Mouse (Mus musculus) spleen, postnatal 4 days (tissue): ENCODE measurements around the gene Dhx37.

ENCODE experiments used
- DNase-seq, 2 experiments: peaks; one replicate each; pipeline ENCODE4 v3.0.0; 2022; ENCODE audit warnings: low spot score in 2 of 2

The Dhx37 gene

DNA sequence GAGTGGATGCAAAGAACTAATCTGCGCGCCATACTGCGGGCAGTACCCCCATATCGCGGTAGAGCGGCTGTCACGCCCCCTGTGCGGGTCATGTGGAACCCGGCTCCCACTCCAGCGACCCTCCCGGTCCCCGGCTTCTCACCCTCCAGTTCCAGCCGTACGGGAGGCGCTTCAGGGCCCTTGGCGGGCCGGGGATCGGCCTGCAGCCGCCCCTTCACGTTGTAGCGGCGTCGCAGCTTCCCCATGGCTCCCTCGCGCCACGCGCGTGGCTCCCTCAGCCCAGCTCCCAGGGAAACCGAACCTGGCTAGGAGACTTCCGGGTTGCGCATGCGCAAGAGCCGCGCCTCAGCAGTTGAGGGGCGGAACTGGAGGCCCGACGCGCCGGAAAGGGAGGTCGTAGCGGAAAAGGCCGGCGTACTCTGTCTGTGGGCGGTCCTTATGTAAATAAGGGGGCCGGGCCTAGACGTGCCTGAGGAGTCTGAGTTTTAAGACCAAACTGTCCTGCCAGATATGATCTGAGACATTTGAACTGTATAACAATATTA is at the start of gene Dhx37:
Dhx37 (minus strand) TSS at position 329 of the 545 bp plus-strand sequence.
- peak; percentile 93 to 97 for DNase-seq

DNA sequence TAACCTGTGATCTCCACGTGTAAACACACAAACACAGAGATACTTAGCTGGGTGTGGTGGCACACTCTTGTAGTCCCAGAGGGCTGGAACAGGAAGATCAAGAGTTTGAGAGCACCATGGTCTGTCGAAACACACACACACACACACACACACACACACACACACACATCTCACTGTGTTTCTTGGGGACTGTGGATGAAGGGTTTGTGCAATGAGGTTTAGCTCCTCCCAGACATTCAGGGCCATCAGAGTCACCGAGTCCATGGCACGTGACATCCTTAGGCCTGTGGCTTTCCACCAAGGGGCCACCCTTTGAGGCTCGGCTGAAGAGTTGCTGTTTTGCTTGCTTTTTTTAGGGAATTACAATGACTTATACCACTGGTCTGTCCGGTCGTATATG is 48.6 kb upstream of the Dhx37 start:
- DNase-seq, result no peak

DNA sequence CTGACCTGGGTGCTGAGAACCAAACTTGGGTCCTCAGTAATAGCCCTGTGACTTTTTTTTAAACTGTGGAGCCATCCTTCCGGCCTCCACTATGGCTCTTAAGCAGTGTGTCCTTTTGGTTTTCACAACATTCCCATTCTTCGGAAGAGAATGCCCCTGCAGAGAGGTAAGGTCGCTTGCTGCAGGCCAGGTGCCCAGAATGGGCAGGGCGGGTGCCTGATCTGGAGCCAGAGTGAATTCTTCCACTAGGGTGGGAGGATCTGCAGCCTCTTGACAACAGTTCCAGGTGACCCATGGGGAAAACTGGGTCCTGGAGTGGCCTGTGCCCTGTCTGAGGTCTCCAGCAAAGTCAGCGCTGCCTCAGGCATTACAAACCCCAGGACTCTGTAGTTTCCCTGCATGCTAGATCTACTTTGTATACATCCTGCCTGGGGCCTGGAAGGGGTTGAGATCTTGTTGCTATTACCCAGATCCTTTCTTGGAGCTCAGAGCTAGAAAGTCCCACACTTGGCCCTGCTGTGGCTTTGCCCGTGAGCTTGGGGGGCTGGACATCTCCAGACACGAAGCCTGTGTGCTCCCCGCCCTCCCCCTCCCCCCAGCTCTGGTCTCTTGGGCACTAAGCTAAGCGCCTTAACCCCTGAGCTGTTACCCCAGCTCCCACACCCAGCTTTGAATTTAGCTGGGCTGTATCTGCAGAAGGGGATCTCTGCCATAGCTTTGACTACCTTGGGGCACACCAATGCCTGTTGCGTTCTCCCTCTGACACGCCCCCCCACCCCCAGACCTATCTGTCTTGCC is 46.7 kb upstream of the Dhx37 start:
- no peak for DNase-seq

DNA sequence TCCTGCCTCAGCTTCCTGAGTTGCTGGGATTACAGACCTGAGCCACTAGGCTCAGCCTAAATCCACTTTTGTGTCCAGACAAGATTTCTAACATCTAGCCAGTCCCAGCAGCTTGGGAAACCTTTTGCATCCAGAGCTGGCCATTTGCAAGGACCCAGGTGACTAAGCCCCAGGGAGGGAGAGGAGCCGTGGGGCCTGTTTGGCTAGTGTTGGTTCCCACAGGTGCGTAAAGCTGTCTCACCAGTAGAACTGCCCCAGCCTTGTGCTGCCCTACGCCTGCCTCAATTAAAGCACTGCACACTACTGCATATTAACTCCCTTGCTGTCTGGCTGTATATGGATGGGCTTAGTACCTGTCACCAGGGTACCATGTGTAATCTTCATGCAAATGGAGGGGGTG is 45.5 kb upstream of the Dhx37 start:
- DNase-seq, result no peak

DNA sequence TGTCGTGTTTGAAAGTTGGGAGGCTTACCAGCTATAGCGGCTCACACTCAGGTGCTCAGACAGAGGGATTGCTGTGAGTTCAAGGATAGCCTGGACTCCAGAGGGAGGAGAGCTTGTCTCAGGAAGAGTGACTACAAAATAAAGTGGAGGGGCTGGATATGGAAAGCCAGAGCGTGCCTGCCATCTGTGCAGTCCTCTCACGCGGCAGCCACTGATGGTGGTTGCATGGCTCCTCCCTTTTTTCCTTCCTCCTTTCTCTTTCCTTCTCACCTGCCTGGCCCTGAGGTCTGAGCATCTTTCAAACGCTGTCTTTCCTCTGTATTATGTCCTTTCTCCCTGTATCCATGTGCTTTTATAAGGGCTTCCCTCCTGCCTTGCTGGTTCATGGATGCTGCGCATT is 44.1 kb upstream of the Dhx37 start:
- no peak for DNase-seq

DNA sequence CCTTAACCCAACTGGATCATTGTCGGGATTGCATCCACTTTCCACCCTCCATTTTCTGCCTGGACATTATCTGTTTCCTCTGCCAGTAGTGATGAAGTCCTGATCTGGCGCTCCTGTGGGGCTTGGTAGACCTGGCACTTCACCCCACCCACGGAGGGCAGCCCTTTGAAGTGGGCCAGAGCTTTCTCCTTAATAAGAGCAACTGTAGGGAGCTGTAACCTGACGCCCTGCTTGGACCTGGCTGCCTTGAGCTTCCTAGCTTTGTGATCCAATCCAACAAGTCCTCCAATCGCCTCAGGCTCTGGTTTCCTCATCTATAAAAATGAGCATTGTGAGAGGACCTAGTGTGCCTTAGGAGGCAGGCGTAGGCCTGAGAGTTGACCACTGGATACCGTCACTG is 43.6 kb upstream of the Dhx37 start:
- no peak for DNase-seq

DNA sequence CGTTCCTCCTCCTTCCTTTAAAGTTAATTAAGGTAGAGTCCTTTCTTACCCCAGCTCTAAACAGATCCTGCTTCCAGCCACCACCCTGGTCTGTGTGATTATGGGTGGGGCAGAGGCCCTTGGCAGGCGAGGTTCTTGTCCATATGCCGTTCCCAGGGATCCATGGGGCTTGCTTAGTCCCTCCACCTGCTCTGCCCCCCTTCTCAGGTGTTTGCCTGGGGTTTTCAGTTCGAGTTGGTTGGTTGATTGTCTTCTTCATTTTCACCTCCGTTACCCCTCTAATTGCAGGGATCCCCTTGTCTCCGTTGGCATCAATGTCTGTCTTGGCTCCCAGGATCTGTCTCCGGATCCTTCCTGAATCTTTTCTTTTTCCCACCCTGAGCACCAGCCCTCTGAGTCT is 42.9 kb upstream of the Dhx37 start:
- no peak for DNase-seq

DNA sequence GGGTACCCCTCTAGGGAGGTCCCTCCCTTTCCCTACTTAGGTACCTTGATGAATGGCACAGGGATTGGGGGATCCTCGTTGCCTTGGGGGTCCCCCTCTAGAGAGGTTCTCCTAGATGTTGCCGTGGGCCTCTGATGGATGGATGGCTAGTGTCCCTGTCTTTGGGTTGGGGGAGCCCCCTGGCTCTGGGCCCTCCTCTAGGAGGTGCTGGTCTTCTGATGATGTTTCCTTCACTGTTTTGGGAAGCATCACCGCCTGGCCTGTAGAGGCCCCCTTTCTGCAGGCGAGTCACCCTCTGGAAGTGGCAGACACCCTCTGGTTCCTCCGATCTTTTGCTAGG is 42.3 kb upstream of the Dhx37 start:
- peak in 1 of 2 experiments; percentile 69 for DNase-seq

DNA sequence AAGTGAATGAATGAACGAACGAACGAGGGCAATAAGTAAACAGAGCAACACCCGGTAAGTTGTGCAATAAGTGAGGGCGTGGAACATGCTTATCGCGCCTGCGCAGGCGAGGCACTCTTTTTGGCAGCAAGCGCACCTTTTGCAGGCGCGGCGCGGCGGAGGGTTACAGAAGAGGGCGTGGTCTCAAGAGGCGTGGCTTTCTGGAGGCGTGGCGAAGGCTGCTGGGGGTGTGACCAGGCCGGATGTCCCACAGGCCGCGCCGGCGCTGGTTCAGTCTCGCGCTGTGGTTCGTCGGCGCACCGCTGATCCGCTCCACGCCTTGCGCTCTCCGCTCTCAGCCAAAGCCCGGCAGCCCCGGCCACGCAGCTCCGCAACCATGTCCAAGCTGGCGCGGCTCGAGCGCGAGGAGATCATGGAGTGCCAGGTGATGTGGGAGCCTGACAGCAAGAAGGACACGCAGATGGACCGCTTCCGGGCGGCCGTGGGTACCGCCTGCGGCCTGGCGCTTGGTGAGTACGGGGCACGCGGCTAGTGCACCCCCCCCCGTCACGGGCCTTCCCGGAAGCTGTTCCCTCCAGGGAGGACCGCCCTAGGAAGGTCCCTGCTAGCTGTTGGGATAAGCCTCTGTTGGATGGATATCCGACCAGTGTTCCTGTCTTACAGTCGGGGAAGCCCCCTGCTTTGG is 41.8 kb upstream of the Dhx37 start, which contains the start of gene Aacs:
Aacs (plus strand) TSS at position 214 of the 685 bp plus-strand sequence.
- peak; percentile 99 to 100 for DNase-seq

DNA sequence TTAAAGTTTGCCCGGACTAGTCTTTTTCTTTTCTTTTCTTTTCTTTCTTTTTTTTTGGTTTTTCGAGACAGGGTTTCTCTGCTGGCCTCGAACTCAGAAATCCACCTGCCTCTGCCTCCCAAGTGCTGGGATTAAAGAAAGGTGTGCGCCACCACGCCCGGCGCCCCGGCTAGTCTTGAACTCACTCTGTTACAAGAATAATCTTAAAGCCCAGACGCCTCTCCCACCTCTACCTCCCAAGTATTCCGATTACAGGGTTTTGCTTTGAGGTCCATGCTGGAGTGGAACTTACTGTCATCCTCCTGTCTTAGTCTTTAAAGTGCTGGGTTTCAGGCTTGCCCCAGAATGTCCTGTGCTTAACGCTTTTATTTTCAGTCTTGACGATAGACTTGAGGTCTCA is 41.1 kb upstream of the Dhx37 start:
- DNase-seq, result peak; percentile 44 to 75

DNA sequence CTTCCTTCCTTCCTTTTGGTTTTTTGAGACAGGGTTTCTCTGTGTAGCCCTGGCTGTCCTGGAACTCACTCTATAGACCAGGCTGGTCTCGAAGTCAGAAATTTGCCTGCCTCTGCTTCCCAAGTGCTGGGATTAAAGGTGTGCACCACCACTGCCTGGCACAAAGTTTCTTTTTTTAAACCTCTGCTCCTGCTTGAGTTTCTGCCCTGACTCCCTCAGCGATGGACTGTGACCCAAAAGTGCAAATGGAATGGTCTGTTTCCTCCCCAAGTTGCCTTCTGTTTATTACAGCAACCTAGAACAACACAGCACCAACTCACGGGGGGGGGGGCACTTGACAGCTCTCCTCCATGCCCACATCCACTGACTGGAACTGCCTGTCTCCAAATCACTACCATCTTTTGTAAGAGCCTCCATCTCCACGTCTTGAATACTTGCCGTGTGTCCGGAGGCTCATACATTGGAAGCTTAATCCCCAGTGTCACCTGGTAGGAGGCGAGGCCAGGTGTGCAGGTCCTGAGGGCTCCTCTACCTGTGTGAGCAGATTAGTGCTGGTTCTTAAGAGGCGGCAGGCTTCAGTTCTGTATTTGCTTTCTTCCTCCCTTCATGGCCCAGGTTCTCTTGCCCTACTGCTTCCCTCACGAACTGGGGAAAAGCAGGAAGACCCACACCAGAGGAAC is 39.0 kb upstream of the Dhx37 start:
- no peak for DNase-seq

DNA sequence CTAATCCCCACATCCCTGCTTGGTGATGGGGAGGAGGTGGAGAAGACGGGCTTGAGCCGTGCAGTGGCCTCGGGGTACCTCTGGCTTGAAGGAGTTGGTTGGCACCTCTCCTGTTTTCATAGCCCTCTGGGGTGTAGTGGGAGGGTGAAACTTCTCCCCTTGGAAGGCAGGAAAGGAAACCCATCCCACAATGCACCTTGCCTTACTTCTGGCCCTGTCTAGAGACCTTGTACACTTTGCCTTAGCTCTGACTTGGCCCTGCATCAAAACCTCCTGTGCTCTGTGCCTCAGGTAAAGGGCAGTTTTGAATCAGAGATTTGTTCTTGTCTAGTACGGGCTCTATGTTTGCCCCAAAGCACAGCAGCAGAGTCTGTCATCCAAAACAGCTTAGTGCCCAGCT is 36.8 kb upstream of the Dhx37 start:
- DNase-seq, result no peak

DNA sequence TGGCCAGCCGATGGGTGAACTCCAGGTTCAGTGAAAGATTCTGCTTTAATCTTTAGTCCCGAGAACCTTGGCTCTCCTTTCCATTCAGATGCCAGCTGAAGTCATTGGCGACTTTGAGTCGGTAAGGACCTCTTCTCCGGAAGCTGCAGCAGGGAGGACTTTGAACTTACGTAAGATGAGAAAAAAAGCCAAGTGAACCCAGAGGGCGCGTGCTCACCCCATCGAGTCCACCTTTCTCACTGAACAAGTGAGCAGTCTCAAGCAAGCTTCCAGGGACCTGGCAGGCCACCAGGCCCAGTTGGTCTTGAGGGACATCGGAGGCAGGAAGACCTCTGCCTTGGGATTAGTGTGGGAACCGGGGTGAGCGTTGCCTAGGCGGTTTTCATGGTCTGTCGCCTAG is 33.3 kb upstream of the Dhx37 start:
- no peak for DNase-seq

DNA sequence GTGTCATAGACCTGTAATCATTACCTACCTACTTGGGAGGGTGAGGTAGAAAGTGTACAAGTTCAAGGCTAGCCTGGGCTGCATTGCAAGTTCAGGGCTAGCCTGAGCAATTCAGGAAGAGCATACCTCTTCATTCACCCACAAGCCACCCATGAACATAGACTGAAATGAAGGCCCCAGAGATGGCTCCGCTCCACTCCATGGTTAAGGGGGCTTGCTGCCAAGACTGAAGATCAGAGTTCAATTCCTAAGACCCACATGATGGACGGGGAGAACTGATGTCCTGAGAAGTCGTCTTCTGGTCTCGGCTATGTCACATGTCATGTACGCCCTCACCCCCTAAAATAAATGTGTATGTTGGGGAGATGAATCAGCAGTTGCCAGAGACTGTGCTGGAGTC is 32.6 kb upstream of the Dhx37 start:
- DNase-seq, result no peak

DNA sequence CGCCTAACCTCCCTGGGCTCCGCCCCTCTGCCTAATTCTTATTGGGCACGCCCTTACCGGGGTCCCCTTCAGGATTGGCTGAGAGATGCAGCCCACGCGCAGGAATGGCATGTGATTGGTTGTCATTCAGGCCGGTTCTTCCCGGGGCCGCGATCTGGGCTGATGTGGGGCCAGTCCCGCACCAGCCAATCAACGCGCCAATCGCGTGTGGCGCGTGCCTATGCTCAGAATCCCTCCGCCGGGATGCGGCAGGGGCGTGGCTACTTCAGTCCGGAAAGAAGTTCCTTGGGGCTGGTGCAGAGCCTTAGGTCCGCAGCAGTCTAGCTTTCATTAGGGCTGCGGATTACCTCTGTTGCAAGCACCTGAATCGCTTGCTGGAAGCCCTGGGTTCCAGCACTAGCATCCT is 31.8 kb upstream of the Dhx37 start:
- DNase-seq, result peak; percentile 96

DNA sequence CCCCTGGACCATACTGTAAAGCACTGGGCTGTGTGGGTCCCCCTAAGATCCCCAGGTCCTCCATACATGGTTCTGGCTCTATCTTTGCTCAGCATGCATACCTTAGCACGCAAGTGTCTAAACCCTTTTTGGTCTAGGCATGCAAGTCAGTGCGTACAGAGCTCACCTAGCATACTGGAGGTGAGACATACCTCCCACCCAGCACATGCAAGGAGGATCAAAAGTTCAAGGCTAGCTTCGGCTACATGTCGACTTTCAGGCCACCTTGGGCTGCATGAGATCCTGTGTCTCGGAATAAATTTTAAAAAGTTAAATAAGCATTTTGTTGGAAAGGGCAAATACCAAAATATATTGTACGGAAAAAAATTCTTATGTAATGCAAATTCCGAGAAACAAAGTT is 31.3 kb upstream of the Dhx37 start:
- no peak for DNase-seq

DNA sequence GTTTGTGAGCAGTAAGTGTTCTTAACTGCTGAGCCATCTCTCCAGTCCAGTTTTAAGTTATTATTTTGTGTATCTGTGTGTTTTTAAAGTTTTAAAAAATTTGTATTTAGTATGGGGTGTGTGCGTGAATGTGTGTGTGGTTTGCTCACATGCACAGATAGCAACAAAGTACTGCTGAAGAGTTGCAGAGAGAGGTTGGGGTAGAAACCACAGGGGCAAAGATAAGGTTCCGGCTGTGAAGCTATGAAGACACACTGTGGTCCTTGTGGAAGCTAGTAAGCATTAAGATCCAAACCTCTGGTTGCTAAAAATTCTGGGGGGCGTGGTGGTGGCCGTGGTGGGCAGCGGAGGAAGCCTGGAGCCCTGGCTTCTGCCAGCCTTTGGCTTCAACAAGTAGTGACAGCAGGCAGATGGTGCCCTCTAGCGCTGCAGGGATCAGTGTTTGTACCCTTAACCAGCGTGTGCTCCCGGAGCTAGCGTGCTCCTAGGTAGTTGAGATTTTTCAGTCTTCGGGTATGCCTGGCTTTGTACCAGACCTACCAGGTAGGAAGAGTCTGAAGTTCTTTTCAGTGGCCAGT is 28.0 kb upstream of the Dhx37 start:
- peak in 1 of 2 experiments; percentile 49 for DNase-seq

DNA sequence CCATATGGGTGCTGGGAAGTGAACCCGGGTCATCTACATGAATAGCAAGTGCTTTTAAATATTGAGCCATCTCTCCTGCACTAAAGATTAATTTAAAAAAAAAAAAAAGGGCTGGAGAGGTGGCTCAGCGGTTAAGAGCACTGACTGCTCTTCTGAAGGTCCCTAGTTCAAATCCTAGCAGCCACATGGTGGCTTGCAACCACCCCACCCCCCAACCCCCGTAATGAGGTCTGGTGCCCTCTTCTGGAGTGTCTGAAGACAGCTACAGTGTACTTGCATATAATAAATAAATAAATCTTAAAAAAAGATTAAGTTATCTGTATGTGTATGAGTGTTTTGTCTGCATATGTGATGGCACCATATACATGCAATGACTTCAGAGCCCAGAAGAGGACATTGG is 26.7 kb upstream of the Dhx37 start:
- DNase-seq, result no peak

DNA sequence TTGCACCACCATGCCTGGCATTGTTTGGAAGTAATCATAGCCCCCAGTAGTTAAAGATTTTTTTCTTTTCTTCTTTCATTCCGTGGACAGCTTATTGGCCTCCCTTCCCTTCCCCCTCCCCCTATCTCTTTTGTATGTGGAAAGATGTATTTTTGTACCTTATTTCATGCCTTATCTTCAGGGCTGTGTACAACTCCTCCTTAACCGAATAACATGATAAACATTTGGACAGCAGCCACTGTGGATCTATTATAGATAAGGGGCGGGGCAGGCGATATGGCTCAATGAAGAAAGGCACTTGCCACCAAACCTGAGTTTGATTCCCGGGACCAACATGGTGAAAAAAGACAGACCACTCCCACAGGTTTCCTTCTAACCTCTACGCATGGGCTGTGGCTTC is 23.6 kb upstream of the Dhx37 start:
- no peak for DNase-seq

DNA sequence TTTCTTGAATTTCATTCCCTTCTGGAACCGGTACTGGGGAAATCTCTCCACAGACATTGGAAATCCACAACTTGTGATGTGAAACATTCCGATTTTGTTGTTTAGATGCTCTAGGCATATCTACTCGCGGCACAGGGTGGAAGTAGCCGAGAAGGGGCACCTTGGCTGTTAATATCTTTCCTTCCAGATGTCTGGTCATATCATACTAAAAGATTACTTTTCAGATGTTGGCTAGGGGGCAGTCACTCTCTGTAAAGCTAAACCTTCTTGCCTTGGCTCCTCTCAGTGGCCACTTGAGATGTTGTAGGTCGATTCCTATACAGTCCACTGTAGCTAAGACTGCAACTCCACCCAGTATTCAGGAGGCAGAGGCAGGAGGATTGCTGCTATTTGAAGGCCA is 22.2 kb upstream of the Dhx37 start:
- DNase-seq, result no peak

DNA sequence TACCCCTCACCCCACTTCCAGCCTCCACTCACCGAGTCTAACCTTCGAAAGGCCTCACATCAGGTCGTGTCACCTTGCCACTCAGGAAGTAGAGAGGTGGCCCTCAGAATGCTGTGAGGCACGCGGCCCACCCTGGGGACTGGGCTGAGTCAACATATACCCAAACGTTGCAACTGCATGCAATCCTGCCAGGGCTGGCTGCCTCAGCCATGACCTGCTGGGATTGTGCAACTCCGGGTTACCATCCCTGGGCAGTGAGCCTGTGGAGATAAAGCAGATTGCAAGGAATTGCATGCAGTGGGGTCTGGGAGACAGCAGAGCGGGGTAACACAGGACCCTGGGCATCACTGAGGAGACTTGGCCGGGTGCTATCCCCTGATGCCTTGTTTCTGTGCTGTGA is 18.7 kb upstream of the Dhx37 start:
- DNase-seq, result no peak

DNA sequence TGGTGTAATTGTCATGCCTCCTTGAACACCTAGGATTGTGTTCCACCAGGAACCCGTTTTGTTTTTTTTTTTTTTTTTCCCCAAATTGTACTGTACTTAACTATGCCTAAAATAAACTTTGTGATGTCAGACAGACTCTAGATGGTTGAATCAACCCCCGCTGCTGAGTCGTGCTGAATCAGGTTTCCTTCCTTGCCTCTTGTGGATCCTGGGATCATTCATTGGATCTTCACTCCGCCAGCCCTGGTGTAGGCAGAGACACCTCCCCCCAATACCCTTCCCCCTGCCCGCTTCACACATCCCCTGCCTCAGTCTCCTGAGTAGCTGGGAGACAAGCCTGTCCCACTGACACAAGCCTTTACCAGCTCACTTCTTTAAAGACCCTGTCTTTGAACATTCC is 15.4 kb upstream of the Dhx37 start:
- DNase-seq, result no peak
